Mouse (Mus musculus) ES-E14 (cell line): ENCODE data around the gene Olfr1214. TPM values are rescaled to one million over a fixed set of nuclear protein-coding genes. Genes with fewer than 3 reads are reported as not detected.
"Not testable (repeated sequence)": the region's sequence is repeated elsewhere in the genome, so short reads cannot be mapped to it uniquely, and the experiment has no call there.

ENCODE experiments used
- DNase-seq: peaks from one replicate; pipeline ENCODE4 v3.0.0-alpha.2; 2013; ENCODE audit warnings: low read depth, low spot score
- H3K27ac ChIP-seq: 2 replicates; pipeline ENCODE4 v1.5.1; 2012; ENCODE audit warnings: low read depth, mild to moderate bottlenecking, low read length, moderate library complexity, mixed read lengths; ENCODE audit not compliant: poor library complexity, insufficient read depth, severe bottlenecking
- H3K36me3 ChIP-seq: 2 replicates; pipeline ENCODE4 v1.6.1; 2012; ENCODE audit warnings: mild to moderate bottlenecking, low read length, moderate library complexity, mixed read lengths; ENCODE audit not compliant: control insufficient read depth, poor library complexity, insufficient read depth, severe bottlenecking
- H3K4me1 ChIP-seq, 2 experiments: fragments of 150-350 bp in 1 of 2; sonication (generic) in 1 of 2; 2 replicates each; pipeline ENCODE4 v1.6.1; 2012; ENCODE audit warnings: low read length in 2 of 2, mild to moderate bottlenecking in 1 of 2, mixed read lengths in 1 of 2; ENCODE audit not compliant: control insufficient read depth in 2 of 2, insufficient read depth in 2 of 2, poor library complexity in 1 of 2
- H3K4me3 ChIP-seq, 2 experiments: fragments of 150-350 bp in 1 of 2; sonication (generic) in 1 of 2; 2 replicates each; pipeline ENCODE4 v1.5.1; 2012; ENCODE audit warnings: low read length in 2 of 2, low read depth in 1 of 2, mild to moderate bottlenecking in 1 of 2, mixed read lengths in 1 of 2; ENCODE audit not compliant: insufficient read depth in 1 of 2, poor library complexity in 1 of 2, severe bottlenecking in 1 of 2
- H3K9ac ChIP-seq: 2 replicates; pipeline ENCODE4 v1.6.1; 2012; ENCODE audit warnings: low read depth, mild to moderate bottlenecking, low read length, mixed read lengths; ENCODE audit not compliant: poor library complexity, insufficient read depth, severe bottlenecking
- H3K9me3 ChIP-seq: fragments of 150-350 bp; sonication (generic); 2 replicates; pipeline ENCODE4 v1.6.1; 2012; ENCODE audit warnings: low read depth, mild to moderate bottlenecking, low read length; ENCODE audit not compliant: control insufficient read depth, insufficient read depth
- CHD2 ChIP-seq: IDR thresholded peaks from 2 replicates; pipeline ENCODE4 v1.6.1; 2014; ENCODE audit warnings: mild to moderate bottlenecking, low read depth, low read length, inconsistent platforms
- HCFC1 ChIP-seq: IDR thresholded peaks from 2 replicates; pipeline ENCODE4 v1.6.1; 2012; ENCODE audit warnings: low read length, inconsistent platforms, borderline replicate concordance; ENCODE audit not compliant: insufficient read depth
- MAFK ChIP-seq: IDR thresholded peaks from 2 replicates; pipeline ENCODE4 v1.6.1; 2014; ENCODE audit warnings: mild to moderate bottlenecking, low read depth, low read length, inconsistent platforms; ENCODE audit not compliant: insufficient read depth
- ZC3H11A ChIP-seq: IDR thresholded peaks from 2 replicates; pipeline ENCODE4 v1.6.1; 2012; ENCODE audit warnings: low read depth, mild to moderate bottlenecking, inconsistent platforms, low read length, borderline replicate concordance
- ZNF384 ChIP-seq: IDR thresholded peaks from 2 replicates; pipeline ENCODE4 v1.6.1; 2012; ENCODE audit warnings: low read depth, low read length, inconsistent platforms
- in situ Hi-C, 2 experiments: fragments of 600-800 bp; cut with MboI; formaldehyde crosslinking; loops; one replicate each; pipeline ENCODE4 v1.15.1; 2025; ENCODE audit warnings: low sequenced_read_pairs in 2 of 2, inconsistent platforms in 1 of 2; ENCODE audit not compliant: unreplicated experiment in 2 of 2
- total RNA-seq: library from RNA; depleted of rRNA; stranded (reverse); fragments of 300-350 nt; gene quantifications from 2 replicates; pipeline ENCODE4 v1.2.3, GENCODE M21; 2012; rRNA removed

Olfr1214 gene
- total RNA-seq, result not detected in 2 replicates

- H3K9me3 ChIP-seq, result no peaks in the 10 kb centered on the region
- in situ Hi-C loops, result no loop called here
- H3K36me3 ChIP-seq, result no peaks in the 10 kb centered on the region
- H3K4me3 ChIP-seq, result no peak within 1 kb of the TSS
- DNase-seq, result no peak
- TF ChIP-seq MAFK (no peak), HCFC1 (no peak), ZNF384 (no peak), ZC3H11A (no peak), CHD2 (no peak)
- H3K4me1 ChIP-seq, result no peaks in the 10 kb centered on the region
- no peak within 1 kb of the TSS for H3K9ac ChIP-seq
- no peak within 1 kb of the TSS for H3K27ac ChIP-seq
Observed at GRCm38 (mm10) chr2:88992553-88992952, at the start of gene Olfr1214. Gene Olfr1214, minus strand, starts transcription at chr2:88992653.

- in situ Hi-C loops, result no loop called here
- H3K4me3 ChIP-seq, result no peak within 1 kb of the TSS
- no peaks in the 10 kb centered on the region for H3K9me3 ChIP-seq
- H3K27ac ChIP-seq, result no peak within 1 kb of the TSS
- no peak within 1 kb of the TSS for H3K9ac ChIP-seq
- no peaks in the 10 kb centered on the region for H3K36me3 ChIP-seq
- no peaks in the 10 kb centered on the region for H3K4me1 ChIP-seq
- DNase-seq, result no peak
- TF ChIP-seq CHD2, result no peak
- TF ChIP-seq ZC3H11A, result no peak
- TF ChIP-seq HCFC1, result no peak
- TF ChIP-seq MAFK, result no peak
- no peak for TF ChIP-seq ZNF384
Observed at GRCm38 (mm10) chr2:89031965-89032364, 39.5 kb upstream of the Olfr1214 start, which contains the start of gene Olfr1217. Gene Olfr1217, minus strand, starts transcription at chr2:89032065.

DNA sequence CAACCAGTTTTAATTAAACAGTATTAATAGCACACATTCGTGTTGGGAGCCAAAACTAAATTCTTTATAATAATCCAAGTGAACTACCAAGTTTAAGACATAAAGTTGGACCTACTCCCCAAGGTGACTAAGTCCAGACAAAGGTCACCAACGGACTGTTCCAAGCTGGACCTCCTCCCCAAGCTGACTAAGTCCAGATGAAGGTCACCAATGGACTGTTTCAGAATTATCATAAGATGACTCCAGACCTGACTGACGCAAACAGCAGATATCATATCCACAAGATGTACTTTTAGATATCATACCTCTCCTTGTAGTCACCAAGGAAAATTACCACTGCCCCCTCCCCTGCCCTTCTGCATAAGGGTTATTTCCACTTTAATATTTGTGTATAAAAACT, 29.0 kb upstream of the Olfr1214 start:
- H3K27ac ChIP-seq, H3K9me3 ChIP-seq, H3K9ac ChIP-seq, H3K4me1 ChIP-seq, H3K36me3 ChIP-seq, in situ Hi-C loops, H3K4me3 ChIP-seq, DNase-seq: not testable (repeated sequence)

GRCm38 (mm10) chr2:89018240-89018639, 25.8 kb upstream of the Olfr1214 start, which contains the start of gene Olfr1216:
Gene Olfr1216, minus strand, starts transcription at chr2:89018340.
- Histone ChIP-seq H3K4me1 (no peaks in the 10 kb centered on the region), H3K27ac (no peak within 1 kb of the TSS), H3K36me3 (no peaks in the 10 kb centered on the region), H3K9ac (no peak within 1 kb of the TSS), H3K4me3 (no peak within 1 kb of the TSS), H3K9me3 (no peaks in the 10 kb centered on the region)
- DNase-seq, result no peak
- TF ChIP-seq ZC3H11A (no peak), HCFC1 (no peak), CHD2 (no peak), ZNF384 (no peak), MAFK (no peak)
- in situ Hi-C loops, result no loop called here

- Histone ChIP-seq H3K4me1 (no peaks in the 10 kb centered on the region), H3K9me3 (no peaks in the 10 kb centered on the region), H3K4me3 (no peak within 1 kb of the TSS), H3K9ac (no peak within 1 kb of the TSS), H3K36me3 (no peaks in the 10 kb centered on the region), H3K27ac (no peak within 1 kb of the TSS)
- no peak for DNase-seq
- in situ Hi-C loops, result no loop called here
- no peak for TF ChIP-seq CHD2
- TF ChIP-seq HCFC1, result no peak
- no peak for TF ChIP-seq MAFK
- no peak for TF ChIP-seq ZC3H11A
- TF ChIP-seq ZNF384, result no peak
Observed at GRCm38 (mm10) chr2:89006873-89007272, 14.4 kb upstream of the Olfr1214 start, which contains the start of gene Olfr1215. Gene Olfr1215, minus strand, starts transcription at chr2:89006973.
